Mouse (Mus musculus) R1 (cell line): ENCODE data around the gene H2-DMb2.
A peak's percentile ranks its signal among the peaks of the same experiment; 100 is the strongest.

Experiments used
- DNase-seq: peaks from one replicate; pipeline ENCODE4 v3.0.0-alpha.2; 2018; ENCODE audit warnings: low read depth, low spot score

H2-DMb2 gene

GRCm38 (mm10) chr17:34118113-34118872 is 24.8 kb upstream of the H2-DMb2 start:
- DNase-seq = peak; percentile 77

- DNase-seq = no peak
These were observed 24.2 kb upstream of the H2-DMb2 start for GRCm38 (mm10) chr17:34118873-34119248.

DNA sequence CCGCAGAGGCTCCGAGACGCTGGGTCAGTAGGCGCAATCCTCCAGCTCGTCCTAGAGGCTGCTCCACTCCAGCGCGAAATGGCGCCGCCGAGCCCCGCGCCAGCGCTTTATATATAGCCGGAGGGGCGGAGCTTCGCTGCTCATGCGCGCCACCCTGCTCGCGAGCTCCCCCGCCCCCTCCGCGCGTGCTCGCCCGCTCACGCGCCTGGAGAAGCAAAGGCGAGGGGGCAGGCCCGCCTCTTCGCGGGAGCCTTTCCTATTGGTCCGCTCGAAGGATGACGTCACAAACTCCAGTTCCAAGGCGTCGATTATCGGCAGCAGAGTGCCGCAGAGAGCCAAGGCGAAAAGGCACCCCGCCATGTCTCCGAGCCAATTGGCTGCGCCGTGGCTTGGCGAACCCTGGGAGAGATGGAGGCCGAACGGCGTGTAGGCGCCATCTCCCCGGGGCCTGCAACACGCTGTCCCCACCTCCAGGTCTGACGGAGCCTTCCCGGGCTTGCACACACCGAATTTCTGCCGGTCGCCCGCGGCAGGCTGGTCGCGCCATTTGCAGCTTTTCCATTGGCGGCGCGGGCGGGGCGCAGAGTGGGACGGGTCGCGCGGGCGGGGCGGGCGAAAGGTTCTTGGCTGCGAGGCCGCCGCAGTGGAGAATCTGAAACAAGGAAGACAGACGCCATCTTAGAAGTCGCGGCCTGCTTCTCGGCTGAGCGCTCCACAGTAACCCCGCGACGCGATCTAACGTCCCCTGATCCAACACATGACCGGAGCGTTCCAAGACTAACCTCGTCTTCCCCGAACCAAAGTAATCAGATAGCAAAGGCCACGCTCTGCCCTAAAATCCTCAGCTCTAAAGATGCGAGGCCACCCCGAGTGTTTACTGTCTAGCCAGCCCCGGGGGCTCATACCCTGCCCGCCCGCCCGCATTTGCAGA is 23.6 kb upstream of the H2-DMb2 start, which contains the start of gene H2-DMa:
Gene H2-DMa (plus strand): TSS at position 293 of the 931 bp plus-strand sequence.
- DNase-seq = peak; percentile 98

- DNase-seq = peak; percentile 88
These were observed 22.9 kb upstream of the H2-DMb2 start for GRCm38 (mm10) chr17:34120180-34120723.

DNA sequence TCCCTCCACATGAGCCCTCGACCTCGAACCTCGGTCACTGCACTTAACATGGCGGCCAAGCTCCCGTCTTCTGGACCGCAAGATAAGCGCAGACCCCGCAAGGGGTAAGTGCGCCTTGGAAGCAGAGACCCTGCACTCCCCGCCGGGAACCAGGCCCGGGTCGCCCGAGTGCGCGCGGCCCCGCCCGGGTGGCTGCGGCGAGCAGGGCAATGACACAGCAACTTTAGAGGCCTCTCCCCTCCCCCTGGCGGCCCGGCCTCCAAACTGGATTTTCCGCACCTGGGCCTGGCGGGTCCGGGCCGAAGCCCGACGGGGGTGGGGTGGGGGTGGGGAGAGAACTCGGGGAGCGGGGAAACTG is 22.3 kb upstream of the H2-DMb2 start:
- DNase-seq = no peak

DNA sequence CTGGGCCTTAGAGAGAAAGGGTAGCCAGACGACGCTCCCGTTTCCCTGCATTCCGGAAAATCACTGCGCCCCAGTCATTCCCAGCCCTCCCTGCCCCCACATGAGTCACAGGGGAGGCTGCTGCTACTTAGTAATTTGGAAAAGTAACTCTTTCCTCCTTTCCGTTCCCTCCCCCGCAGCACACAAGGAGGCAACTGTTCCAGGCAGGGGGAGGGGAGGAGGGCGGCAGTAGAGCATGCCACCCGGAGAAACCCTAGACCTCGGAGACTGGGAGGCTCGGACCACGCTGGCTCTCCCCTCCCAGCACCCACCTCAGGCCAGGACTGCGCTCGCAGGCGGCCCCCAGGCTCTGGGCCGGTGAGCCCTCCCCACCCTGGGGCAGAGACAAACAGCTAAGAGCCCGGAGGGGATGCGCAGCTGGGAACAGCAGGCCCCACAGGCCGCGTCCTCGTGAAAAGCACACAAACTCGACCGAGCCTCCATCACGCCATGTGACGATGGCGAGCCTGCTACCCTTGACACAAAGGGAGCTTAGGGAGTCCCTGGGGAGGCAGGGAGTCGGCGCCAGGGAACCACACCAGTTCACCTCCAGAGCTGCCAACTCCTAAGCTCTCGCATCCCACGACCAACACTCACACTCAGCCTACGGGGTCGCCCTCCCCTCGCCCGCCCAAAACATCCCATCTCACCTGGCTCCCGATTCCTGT is 21.8 kb upstream of the H2-DMb2 start:
- peak; percentile 91 for DNase-seq

GRCm38 (mm10) chr17:34121879-34122187 is 21.3 kb upstream of the H2-DMb2 start:
- no peak for DNase-seq

DNA sequence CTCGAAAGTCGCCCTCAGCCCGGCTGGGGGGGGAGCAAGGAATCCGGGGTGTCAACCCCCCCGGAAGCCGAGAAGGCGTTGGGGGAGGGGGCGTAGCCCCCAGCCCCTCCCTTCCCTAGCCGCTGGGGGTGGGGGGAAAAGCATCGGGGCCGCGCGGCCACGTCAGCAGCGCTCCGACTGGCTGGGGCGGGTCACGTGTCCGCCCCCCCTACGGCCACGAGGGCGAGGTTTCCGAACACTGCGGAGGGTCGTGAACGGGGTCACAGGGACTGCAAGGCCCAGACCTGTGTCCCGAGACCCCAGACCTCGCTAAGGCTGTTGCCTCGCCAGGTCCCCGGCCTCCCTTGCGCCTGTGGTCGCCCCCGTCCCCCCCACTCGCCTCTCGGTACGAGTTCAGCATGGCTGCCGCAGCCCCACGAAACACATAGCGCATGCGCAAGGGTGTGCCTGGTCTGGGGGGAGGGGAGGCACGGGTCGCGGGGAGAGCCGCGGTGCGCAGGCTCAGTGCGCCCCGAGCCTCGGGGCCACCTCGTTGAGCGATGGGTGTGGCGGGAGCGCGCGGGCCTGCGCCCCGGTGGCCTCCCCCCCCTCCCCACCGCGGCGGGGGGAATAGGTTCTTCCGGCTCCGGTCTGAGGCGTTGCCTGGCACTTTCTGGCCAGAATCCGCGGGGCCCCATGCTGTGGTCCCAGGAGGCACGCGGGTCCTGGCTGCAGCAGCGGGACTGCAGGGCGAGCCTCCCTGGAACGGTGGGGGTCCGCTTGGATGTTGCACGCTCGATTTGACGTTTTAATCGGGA is 20.7 kb upstream of the H2-DMb2 start, which contains the start of gene Brd2:
Gene Brd2 (minus strand): TSS at position 447 of the 797 bp plus-strand sequence.
- peak; percentile 95 for DNase-seq

GRCm38 (mm10) chr17:34123111-34123510 is 20.0 kb upstream of the H2-DMb2 start:
- DNase-seq = no peak

GRCm38 (mm10) chr17:34123518-34123917 is 19.6 kb upstream of the H2-DMb2 start:
- DNase-seq = peak; percentile 86

DNA sequence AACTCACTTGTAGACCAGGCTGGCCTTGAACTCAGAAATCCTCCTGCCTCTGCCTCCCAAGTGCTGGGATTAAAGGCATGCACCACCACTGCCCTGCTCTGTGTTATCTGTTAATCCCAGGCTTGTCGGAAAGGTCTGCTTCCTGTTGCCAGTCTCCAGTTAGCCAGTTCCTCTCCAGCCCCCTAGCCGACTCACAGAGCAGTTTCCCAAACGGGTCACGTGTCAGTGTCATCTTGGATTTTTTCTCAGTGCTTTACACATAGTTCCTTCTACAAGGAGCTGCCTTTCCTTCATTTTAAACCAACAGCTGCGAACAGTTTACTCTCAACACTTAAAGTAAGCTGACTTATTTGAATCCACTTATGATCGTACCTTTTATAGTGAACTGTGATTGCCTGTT is 18.5 kb upstream of the H2-DMb2 start:
- peak; percentile 37 for DNase-seq

DNA sequence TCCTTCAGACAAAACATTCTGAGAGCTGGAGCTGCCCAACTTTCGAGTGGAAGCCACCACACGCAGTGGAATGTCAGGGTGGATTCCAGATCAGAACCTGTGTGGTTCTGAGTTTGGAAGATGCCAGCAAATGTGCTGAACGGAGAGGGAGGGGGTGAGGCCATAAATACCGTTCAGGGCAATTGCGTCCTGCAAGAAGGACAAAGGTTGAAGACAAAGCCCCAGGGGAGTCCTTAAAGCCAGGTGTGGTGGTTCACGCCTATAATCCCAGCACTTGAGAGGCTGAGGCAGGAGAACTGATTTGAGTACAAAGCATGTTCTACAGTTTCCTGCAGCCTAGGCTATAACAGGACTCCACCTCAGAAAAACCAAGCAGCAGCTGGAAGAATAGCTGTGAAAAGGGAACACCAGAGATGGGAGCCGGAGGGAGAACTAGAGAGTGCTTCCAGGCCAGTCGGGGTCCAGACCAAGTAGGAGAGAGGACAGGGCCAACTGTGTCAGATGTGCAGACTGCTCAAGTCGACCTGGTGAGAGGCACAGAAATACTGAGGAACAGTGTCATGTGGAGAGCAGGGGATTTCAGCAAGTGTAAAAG is 16.2 kb upstream of the H2-DMb2 start:
- DNase-seq = peak; percentile 60

DNA sequence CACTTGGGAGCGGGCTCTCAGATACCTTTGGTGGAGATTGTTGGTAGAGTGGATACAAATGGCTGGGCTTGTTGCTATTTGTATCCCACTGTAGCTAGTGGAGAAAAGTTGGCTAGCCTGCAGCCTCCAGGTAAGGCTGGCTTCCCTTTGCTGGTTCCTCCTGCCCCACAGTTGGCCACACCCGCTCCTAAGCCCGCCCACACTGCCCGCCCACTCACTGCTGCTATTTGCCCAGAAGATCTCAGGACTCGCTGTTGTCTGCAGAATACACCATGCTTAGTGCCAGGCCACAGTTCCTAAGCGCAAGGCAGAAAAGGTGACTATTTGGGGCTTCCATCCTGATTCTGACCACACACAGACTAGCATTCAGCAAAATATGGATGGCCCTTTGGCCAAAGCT is 15.6 kb upstream of the H2-DMb2 start:
- peak; percentile 68 for DNase-seq

- peak; percentile 52 for DNase-seq
These were observed 14.7 kb upstream of the H2-DMb2 start for GRCm38 (mm10) chr17:34128264-34128937.

DNA sequence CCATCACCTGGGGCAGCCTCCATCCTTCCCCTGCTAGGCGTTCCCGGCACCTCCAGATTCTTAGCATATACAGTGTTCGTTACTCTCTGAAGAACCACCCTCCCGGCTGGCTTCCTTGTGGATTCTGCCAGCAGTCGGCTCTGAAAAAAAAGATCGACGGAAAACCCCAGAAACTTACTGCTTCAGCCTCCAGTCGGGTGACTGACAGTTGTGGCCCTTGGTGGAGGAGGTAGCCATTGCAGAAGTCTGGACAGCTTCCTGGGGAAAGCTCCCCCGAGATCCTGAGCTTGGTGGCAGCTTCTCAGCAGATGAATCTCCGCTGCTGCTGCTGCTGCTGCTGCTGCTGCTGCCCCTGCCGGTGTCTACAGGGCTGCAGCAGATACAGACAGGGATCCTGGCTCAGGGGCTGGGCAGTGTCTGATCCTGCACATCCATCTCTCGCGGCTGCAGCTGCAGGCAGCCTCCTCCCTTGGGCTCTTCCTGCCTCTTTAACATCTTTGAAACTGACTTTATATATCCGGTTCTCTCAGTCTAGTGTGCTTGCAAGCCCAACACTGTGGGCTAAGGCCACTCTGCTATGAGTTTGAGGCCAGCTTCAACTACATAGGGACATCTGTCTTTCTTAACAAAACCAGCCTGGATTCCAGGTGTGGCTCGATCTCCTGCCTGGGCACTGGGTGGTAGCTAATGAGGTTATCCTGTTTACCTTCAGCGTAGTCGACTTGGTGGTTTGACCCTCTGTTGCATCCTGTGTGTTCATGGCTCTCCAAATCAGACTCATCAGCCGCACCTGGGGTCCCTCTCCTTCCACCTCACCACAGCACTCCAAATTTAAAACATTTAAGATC is 13.9 kb upstream of the H2-DMb2 start:
- DNase-seq = no peak

GRCm38 (mm10) chr17:34130073-34130947 is 12.8 kb upstream of the H2-DMb2 start:
- DNase-seq = no peak

GRCm38 (mm10) chr17:34131911-34132310 is 11.2 kb upstream of the H2-DMb2 start:
- DNase-seq = no peak

DNA sequence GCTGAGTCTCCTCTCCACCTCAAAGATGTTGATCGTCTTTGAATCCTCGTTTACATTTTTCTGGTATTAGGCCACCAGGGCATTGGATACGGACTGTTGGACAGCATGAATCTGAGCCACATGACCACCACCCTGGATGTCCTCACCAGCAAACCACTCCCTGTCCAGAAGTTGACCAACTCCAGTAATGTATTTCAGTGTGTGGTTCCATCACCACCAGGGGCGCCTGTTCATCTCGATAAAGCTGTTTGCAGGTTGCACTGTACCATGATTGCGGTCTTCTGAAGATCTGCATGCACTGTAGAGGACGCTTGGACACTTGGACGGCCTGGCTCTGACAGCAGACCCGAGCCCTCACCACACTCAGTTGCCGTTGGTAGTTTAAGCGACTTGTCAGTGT is 9.8 kb upstream of the H2-DMb2 start:
- peak; percentile 46 for DNase-seq
